Mouse (Mus musculus) liver, postnatal 0 days (tissue): ENCODE measurements around the gene Fam13a. TPM values are rescaled to one million over a fixed set of nuclear protein-coding genes. Genes with fewer than 3 reads are reported as not detected.
A peak's percentile ranks its signal among the peaks of the same experiment; 100 is the strongest.

Experiments used
- ATAC-seq: fragments of 200-750 bp; cut with Nextera tagmentation; 2 replicates; pipeline ENCODE4 v1.8.0; 2017; ENCODE audit warnings: mild to moderate bottlenecking, moderate library complexity
- DNase-seq: peaks from one replicate; pipeline ENCODE4 v3.0.0-alpha.2; 2016
- H3K27ac ChIP-seq: fragments of 300-500 bp; sonication (generic); 2 replicates; pipeline ENCODE4 v1.5.1; 2014; ENCODE audit warnings: antibody characterized with exemption, moderate library complexity, mild to moderate bottlenecking, low read depth
- H3K27me3 ChIP-seq: fragments of 300-500 bp; sonication (generic); 2 replicates; pipeline ENCODE4 v1.6.1; 2014; ENCODE audit warnings: low read length, control low read depth, mixed read lengths; ENCODE audit not compliant: insufficient read depth
- H3K36me3 ChIP-seq: fragments of 300-500 bp; sonication (generic); replicated peaks from 2 replicates; pipeline ENCODE4 v1.6.1; 2014; ENCODE audit warnings: mild to moderate bottlenecking, control low read depth, low read length, moderate library complexity, mixed read lengths; ENCODE audit not compliant: insufficient read depth
- H3K4me1 ChIP-seq: fragments of 300-500 bp; sonication (generic); 2 replicates; pipeline ENCODE4 v1.6.1; 2014; ENCODE audit warnings: antibody characterized with exemption, mild to moderate bottlenecking, control low read depth; ENCODE audit not compliant: insufficient read depth
- H3K4me2 ChIP-seq: fragments of 300-500 bp; sonication (generic); 2 replicates; pipeline ENCODE4 v1.6.1; 2014; ENCODE audit warnings: low read depth, mild to moderate bottlenecking, low read length, moderate library complexity, mixed read lengths
- H3K4me3 ChIP-seq: fragments of 300-500 bp; sonication (generic); 2 replicates; pipeline ENCODE4 v1.5.1; 2014; ENCODE audit warnings: low read depth, low read length
- H3K9ac ChIP-seq: fragments of 300-500 bp; sonication (generic); replicated peaks from 2 replicates; pipeline ENCODE4 v1.6.1; 2014; ENCODE audit warnings: mild to moderate bottlenecking, moderate library complexity
- H3K9me3 ChIP-seq: fragments of 300-500 bp; sonication (generic); 2 replicates; pipeline ENCODE4 v1.6.1; 2016; ENCODE audit warnings: mild to moderate bottlenecking, control low read depth, low read length, mixed read lengths
- CTCF ChIP-seq: sonication (generic); IDR thresholded peaks from 2 replicates; pipeline ENCODE4 v1.5.1; 2016; ENCODE audit warnings: antibody characterized with exemption, low read depth
- EP300 ChIP-seq: IDR thresholded peaks from 2 replicates; pipeline ENCODE4 v1.6.1; 2016; ENCODE audit warnings: antibody characterized with exemption, low read depth, mild to moderate bottlenecking
- WGBS: fragments of 180-500 bp; shearing (Covaris S2); extraction: QIAGEN DNeasy Blood & Tissue Kit; methylation state at CpG from one replicate; pipeline ENCODE4 v1.1.7; 2014; ENCODE audit not compliant: insufficient replicate concordance; 5-methylcytosine and 5-hydroxymethylcytosine counted together
- polyA plus RNA-seq: library from polyadenylated mRNA; unstranded; fragments of >200 nt; fragmentation: Nextera tagmentation; extraction: Ambion mirVana; gene quantifications from 2 replicates; pipeline ENCODE4 v1.2.1, GENCODE M21; 2015

The Fam13a gene
- polyA plus RNA-seq, 1 experiment from 2014 or later, result 1.6 TPM

DNA sequence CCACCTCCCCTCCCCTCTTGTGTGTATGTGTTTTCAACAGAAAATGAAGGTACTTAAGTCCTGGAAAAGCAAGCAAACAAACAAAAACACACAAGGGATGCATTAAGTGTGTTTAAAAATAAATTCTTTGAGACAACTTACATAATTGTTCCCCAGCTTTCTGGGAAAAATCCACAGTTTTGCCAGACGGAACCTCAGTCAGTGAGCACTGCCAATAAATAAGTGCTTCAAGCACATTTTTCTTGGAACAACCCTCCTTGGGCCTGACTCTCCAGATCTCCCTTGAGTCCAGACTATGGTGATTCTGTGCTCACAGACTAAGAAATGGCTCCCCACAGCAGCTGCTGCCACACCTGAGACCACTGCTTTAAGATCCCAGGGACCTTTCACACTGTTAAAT lies 15.4 kb upstream of the Fam13a start:
- Histone ChIP-seq H3K27ac (no peak overlapping the region), H3K4me2 (no peak overlapping the region), H3K9ac (no peak overlapping the region), H3K36me3 (no peaks in the 10 kb centered on the region), H3K9me3 (no peaks in the 10 kb centered on the region), H3K4me3 (no peak overlapping the region), H3K4me1 (no peaks in the 10 kb centered on the region), H3K27me3 (no peaks in the 10 kb centered on the region)
- WGBS, result 80% methylated on average over 1 of the region's 1 CpGs
- no peak for DNase-seq
- TF ChIP-seq EP300 (no peak), CTCF (no peak)
- no peak for ATAC-seq

DNA sequence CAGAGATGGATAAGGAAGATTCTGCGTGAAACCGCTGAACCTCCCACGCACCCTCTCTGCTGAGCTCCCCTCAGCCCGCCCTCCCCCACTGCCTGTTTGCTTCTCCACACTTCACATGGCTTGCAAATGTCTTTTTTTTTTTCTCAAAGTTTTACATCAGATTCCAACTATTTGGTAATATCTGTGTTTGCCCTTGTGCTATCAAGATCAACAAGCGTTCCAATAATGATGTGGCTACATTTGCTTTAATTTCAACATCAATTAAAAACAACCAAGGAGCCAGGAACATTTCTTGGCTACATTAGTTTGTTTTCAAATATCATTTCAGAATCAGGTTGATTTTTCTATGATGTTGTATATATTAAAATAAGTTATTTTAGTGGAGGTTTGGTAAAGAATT lies 8.4 kb upstream of the Fam13a start:
- H3K4me2 ChIP-seq, result no peak overlapping the region
- no peak for DNase-seq
- no peak overlapping the region for H3K9ac ChIP-seq
- no peak overlapping the region for H3K27ac ChIP-seq
- no peak for TF ChIP-seq EP300
- WGBS, result 78% methylated on average over 5 of the region's 5 CpGs
- no peak for ATAC-seq
- no peaks in the 10 kb centered on the region for H3K9me3 ChIP-seq
- no peak overlapping the region for H3K4me3 ChIP-seq
- no peaks in the 10 kb centered on the region for H3K27me3 ChIP-seq
- no peaks in the 10 kb centered on the region for H3K4me1 ChIP-seq
- H3K36me3 ChIP-seq, result no peaks in the 10 kb centered on the region

DNA sequence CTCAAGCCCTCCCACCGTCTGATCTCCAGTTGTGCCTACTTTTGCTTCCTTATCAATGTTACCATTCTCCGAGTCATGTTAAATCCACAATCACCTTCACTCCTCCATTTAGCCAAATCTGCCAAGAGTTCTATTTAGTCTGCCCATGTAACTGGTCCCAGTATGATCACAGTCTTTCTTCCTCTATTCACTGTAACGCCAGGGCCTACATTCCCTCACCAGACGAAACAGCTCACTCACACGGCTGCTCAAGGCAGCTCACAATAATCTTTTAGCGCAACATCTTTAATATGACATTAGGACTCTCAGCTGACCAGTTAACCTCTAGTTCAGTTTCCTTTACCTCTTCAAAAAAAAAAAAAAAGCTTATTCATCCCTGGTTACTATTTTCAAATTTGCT lies 7.2 kb upstream of the Fam13a start:
- no peaks in the 10 kb centered on the region for H3K27me3 ChIP-seq
- no peaks in the 10 kb centered on the region for H3K36me3 ChIP-seq
- ATAC-seq (no peak), DNase-seq (no peak)
- no peak overlapping the region for H3K27ac ChIP-seq
- no peak overlapping the region for H3K4me2 ChIP-seq
- 81% methylated on average over 6 of the region's 6 CpGs for WGBS
- no peaks in the 10 kb centered on the region for H3K9me3 ChIP-seq
- H3K4me3 ChIP-seq, result no peak overlapping the region
- TF ChIP-seq CTCF (no peak), EP300 (no peak)
- no peaks in the 10 kb centered on the region for H3K4me1 ChIP-seq
- no peak overlapping the region for H3K9ac ChIP-seq

DNA sequence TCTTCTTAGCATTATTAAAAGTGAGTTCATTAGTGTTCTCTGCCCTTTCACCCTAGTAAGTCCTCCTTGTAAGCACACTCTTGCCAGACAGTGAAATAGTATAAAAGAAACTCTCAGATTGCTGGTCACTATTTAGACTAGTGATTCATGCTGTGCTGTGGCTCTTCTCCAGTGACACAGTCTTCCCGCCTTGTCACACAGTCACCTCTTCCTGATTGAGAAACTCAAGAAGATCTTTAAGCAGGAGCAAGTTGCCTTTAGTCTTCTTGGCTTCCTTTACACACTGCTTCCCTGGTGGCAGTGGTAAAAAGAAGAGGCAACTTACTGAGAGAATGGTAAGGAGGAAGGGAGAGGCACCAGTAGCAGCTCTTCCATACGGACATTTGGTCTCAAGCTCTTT lies 6.3 kb upstream of the Fam13a start:
- DNase-seq (no peak), ATAC-seq (no peak)
- Histone ChIP-seq H3K27ac (no peak overlapping the region), H3K27me3 (no peaks in the 10 kb centered on the region), H3K9ac (no peak overlapping the region), H3K36me3 (no peaks in the 10 kb centered on the region), H3K4me1 (no peaks in the 10 kb centered on the region), H3K9me3 (no peaks in the 10 kb centered on the region), H3K4me2 (no peak overlapping the region), H3K4me3 (no peak overlapping the region)
- TF ChIP-seq EP300 (no peak), CTCF (no peak)
- WGBS, result 76% methylated on average over 2 of the region's 2 CpGs

DNA sequence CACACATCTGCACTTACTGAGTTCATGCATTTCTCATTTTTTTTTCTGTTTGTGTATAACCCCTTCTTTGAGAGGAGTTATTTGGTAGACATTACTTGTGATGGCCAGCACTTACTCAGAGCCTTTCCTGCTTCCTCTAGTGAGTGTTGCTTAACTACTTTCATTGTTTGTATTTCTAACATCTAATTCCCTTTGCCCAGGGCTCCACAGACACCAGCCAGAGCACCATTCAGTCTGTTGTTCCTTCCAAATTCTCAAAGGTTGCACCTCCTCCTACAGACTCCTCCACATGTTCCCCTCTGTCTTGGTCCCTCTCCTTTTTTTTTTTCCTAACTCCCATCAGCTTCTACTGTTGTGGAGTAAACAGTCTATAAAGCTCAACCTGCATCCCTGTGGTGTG lies 5.7 kb upstream of the Fam13a start:
- DNase-seq (no peak), ATAC-seq (no peak)
- no peak overlapping the region for H3K9ac ChIP-seq
- no peaks in the 10 kb centered on the region for H3K36me3 ChIP-seq
- H3K4me2 ChIP-seq, result no peak overlapping the region
- TF ChIP-seq CTCF (no peak), EP300 (no peak)
- no peaks in the 10 kb centered on the region for H3K27me3 ChIP-seq
- no peaks in the 10 kb centered on the region for H3K9me3 ChIP-seq
- H3K4me3 ChIP-seq, result no peak overlapping the region
- no peak overlapping the region for H3K27ac ChIP-seq
- no peaks in the 10 kb centered on the region for H3K4me1 ChIP-seq

DNA sequence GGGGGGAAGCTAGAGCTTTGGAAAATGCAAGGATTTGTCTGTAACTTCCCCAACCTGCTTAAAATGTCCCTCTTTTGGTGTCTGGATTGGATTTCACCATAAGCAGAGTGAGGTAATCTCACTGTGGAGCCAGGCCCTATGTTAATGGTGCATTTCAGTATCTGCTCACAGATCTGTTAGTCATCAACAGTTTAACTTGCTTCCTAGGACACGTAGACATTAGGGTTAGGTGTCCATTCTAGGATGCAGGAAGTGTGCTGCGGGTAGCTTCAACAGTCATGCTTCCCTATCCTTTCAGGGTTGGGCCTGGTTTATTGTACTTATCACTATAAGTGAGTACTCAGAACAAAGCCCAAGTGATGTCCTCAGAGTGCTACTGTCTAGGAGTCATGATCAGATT lies 4.5 kb upstream of the Fam13a start:
- no peak overlapping the region for H3K4me3 ChIP-seq
- no peak overlapping the region for H3K27ac ChIP-seq
- H3K4me2 ChIP-seq, result no peak overlapping the region
- no peaks in the 10 kb centered on the region for H3K36me3 ChIP-seq
- DNase-seq, result no peak
- no peaks in the 10 kb centered on the region for H3K27me3 ChIP-seq
- no peaks in the 10 kb centered on the region for H3K9me3 ChIP-seq
- ATAC-seq, result no peak
- H3K4me1 ChIP-seq, result no peaks in the 10 kb centered on the region
- TF ChIP-seq CTCF (no peak), EP300 (no peak)
- no peak overlapping the region for H3K9ac ChIP-seq
- 44% methylated on average over 2 of the region's 2 CpGs for WGBS

DNA sequence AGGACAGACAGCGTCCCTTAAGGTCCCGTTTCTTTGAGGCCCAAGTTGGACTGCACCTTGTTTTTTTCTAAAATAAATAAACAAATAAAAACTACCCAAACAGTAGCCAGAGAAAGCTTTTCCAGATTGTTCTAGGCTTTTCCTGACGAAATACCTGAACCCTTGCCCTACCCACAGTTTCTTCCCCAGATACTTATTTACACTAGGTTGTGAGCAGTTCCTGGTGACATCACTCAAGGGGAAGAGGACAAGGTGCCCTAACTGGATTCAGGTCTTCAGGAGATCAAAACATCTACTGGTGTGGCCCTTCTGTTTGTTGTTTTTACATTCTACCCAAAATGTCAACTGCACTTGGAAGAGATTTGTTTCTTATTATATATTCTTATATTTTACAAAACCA lies 457 bp upstream of the Fam13a start:
- Histone ChIP-seq H3K9me3 (no peaks in the 10 kb centered on the region), H3K9ac (no peak overlapping the region), H3K4me2 (peak overlapping the region; percentile 70), H3K4me3 (0 out of 2 replicates have a peak overlapping the region, but pooled peaks have one; percentile 49), H3K4me1 (no peaks in the 10 kb centered on the region), H3K36me3 (no peaks in the 10 kb centered on the region), H3K27me3 (no peaks in the 10 kb centered on the region), H3K27ac (peak overlapping the region; percentile 23; the same call in 1 of the 2 replicates)
- no peak for TF ChIP-seq CTCF
- TF ChIP-seq EP300, result no peak
- DNase-seq (no peak), ATAC-seq (no peak)
- WGBS, result 32% methylated on average over 3 of the region's 3 CpGs
